Mouse (Mus musculus): Measurements from ENCODE around the gene Kcna10. TPM values are rescaled to one million over a fixed set of nuclear protein-coding genes. Genes with fewer than 3 reads are reported as not detected.
A peak's percentile ranks its signal among the peaks of the same experiment; 100 is the strongest.

The Kcna10 gene
- total RNA-seq (2021), result not detected
- long read RNA-seq, experiment 1, result 0 reads
- long read RNA-seq, experiment 2, result 0 reads

- DNase-seq, result no peak
- intact Hi-C loops (cut with DNase I), result no loop called here
Measured at GRCm38 (mm10) chr3:107182756-107183155, at the start of gene Kcna10. Gene Kcna10 (plus strand): TSS chr3:107183056.

DNA sequence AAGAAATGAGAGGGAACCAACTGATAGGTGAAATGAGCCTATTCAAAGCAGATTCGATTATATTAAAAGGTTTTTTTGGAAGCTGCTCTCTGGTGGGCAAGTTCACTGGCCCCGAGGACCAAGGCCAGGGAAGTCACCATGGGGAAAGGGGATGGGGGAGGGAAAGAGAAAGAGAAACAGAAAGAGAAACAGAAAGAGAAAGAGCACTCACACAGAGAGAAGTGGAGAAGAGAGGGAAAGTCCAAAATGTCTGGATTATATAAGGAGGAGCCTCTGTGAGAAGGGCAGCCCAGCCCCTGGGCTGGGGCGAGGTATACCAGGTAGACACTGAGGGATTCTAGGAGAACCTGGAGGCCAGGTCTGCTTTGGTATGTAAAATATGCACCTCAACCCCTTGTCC is 48.4 kb upstream of the Kcna10 start:
- no peak for DNase-seq
- intact Hi-C loops (cut with DNase I), result no loop called here

DNA sequence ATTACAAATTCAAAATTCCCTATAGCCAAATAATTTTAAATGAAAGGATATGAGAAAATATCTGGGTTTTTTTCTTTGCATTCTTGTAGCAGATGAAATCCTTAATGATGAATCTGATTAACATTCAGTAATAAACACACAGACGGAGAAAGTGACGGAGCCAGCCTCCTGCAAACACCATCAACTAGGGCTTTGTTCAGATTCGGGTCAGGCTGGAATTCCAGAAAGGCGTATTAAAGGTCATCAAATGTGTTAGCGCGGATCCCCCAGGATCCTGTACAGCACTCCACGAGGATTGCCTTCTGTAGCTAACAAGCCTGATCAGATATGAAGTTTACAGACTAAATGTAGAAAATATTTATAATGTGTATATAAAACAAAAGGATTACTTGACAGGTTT is 35.7 kb upstream of the Kcna10 start:
- no peak for DNase-seq
- intact Hi-C loops (cut with DNase I), result no loop called here

GRCm38 (mm10) chr3:107149006-107149405 is 33.9 kb upstream of the Kcna10 start:
- intact Hi-C loops (cut with DNase I), result loop anchor here (2.0 kb wide), 1 partner anchor 54 kb away; no protein-coding TSS in a partner anchor
- DNase-seq, result peak; percentile 35 to 56

DNA sequence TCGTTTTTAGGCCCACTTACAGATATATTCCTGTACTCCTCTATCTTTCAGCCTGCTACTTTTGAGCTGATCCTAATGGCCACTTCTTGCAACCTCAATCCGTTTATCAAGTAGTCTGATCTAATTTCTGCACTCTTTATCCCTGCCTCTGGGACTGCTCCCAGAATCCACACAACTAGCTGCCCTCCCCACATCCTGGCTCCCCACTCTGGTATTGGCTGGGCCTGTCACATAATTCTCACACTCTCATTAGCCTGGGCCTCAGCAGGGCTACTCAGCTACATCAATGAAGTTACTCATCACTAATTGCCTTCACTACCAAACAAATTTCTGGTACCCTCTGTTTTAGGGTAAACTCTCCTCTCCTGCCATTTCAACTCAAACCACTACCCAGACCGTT is 32.4 kb upstream of the Kcna10 start:
- DNase-seq, result no peak
- intact Hi-C loops (cut with DNase I), result no loop called here

GRCm38 (mm10) chr3:107150872-107151540 is 31.9 kb upstream of the Kcna10 start:
- intact Hi-C loops (cut with DNase I), result no loop called here

GRCm38 (mm10) chr3:107153772-107154655 is 28.8 kb upstream of the Kcna10 start:
- intact Hi-C loops (cut with DNase I), result no loop called here
- DNase-seq, result no peak

More at GRCm38 (mm10) chr3:107150872-107151540, 31.9 kb upstream of the Kcna10 start:
- DNase-seq, result no peak

DNA sequence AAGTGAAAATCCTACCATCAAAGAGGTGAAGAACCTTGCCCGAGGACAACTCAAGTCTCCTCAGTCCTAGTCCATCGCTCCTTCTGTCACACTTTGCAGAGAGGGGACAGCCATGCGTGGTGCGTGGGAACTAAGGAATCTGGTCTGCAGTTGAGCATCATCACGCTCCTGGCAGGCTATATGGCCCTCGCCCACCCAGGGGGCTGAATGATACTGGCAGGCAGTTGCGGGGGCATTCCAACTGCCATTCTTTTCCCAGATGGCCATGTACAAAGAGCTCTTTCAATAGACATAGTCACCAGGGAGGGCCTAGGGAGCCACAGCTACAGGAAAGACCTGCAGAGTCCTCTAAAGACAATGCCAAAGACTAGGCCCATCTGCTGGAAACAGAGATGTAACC is 24.0 kb upstream of the Kcna10 start:
- DNase-seq, result no peak
- intact Hi-C loops (cut with DNase I), result no loop called here

DNA sequence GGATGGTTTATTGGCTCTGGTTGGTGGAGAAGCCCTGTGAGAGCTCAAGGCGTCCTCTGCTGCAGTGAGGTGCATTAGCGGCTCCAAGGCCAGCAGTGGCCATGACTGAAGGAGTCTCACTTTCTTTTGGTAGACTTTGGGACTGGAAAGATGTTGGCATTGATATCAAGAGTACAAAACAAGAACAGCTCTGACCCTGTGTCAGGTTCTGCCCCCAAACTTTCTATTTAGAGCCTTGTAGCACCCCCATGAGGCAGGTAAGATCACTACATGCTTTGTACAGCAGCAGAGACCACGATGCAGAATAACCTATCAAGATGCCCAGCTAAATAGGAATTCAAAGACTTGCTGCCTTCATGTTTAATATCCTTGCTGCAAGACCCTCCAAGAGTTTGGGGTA is 23.4 kb upstream of the Kcna10 start:
- peak in 1 of 2 experiments; percentile 10 for DNase-seq
- intact Hi-C loops (cut with DNase I), result no loop called here

- intact Hi-C loops (cut with DNase I), result no loop called here
- peak; percentile 14 to 35 for DNase-seq
Measured at GRCm38 (mm10) chr3:107159859-107160324, 23.0 kb upstream of the Kcna10 start.

GRCm38 (mm10) chr3:107162741-107163140 is 20.1 kb upstream of the Kcna10 start:
- intact Hi-C loops (cut with DNase I), result no loop called here
- DNase-seq, result no peak

- intact Hi-C loops (cut with DNase I), result no loop called here
- no peak for DNase-seq
Measured at GRCm38 (mm10) chr3:107169552-107169951, 13.3 kb upstream of the Kcna10 start.

DNA sequence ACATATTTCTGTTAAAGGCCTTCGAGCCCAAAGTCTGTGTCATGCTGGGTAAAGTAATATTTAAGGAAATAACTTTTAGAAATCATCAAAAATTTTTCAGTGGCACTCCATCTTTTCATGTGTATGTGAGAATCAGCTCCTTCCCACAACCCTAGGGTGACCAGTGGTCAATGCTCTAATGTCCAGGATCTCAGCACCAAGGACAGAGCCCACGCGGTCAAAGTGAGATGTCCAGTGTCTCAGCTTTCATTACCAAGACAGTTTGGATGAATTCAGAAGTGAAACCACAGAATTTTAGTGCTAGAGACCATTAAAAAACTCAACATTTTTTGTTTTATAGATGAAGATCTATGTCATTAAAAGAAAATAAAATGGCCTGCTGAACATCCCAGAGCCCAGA is 10.9 kb upstream of the Kcna10 start:
- intact Hi-C loops (cut with DNase I), result no loop called here

DNA sequence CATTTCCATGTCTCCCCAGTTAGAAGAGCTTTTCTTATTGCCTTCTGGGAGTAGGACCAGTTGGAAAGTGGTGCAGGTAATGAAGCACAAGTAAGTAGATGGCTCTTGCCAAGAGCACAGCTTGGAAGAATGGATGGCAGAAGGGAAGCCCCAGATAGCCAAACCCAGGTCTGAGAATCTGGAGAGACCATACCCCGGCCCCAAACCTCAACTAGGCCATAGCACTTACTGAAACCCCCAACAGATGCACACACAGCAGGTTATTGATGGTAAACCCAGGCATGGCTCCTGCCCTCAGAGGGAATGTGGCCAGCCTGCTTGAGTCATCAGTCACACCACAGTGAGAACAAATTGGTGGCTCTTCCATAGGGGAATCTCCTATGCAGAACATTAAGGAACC is 10.3 kb upstream of the Kcna10 start:
- intact Hi-C loops (cut with DNase I), result no loop called here
- no peak for DNase-seq

More for the DNA sequence above, 10.9 kb upstream of the Kcna10 start:
- no peak for DNase-seq

GRCm38 (mm10) chr3:107175486-107175885 is 7.4 kb upstream of the Kcna10 start:
- peak; percentile 41 to 65 for DNase-seq

DNA sequence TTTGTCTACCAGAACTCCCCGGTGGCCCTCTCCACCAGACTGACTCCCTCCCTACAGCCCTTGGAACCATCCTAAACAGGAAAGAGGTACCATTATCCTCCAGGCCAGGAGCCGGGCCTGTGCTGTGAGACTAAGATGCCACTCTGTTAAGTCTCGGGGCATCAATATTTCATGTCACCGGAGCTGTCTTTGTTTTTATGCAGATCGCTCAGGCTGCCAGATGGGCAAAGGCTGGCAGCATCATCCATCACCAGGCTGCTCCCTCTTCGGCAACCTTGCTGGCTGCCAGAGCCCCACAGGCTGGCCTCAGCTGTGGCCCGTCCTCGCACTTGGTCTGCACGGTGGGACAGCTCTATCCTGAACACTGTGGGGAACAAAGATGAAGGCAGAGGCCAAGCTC is 6.4 kb upstream of the Kcna10 start:
- intact Hi-C loops (cut with DNase I), result no loop called here
- no peak for DNase-seq

More at GRCm38 (mm10) chr3:107175486-107175885, 7.4 kb upstream of the Kcna10 start:
- intact Hi-C loops (cut with DNase I), result no loop called here

- intact Hi-C loops (cut with DNase I), result no loop called here
- DNase-seq, result no peak
Measured at GRCm38 (mm10) chr3:107180860-107181259, 2.0 kb upstream of the Kcna10 start.

- intact Hi-C loops (cut with DNase I), result no loop called here
- peak; percentile 40 to 65 for DNase-seq
Measured at GRCm38 (mm10) chr3:107183178-107183577, 322 bp downstream of the Kcna10 start.

DNA sequence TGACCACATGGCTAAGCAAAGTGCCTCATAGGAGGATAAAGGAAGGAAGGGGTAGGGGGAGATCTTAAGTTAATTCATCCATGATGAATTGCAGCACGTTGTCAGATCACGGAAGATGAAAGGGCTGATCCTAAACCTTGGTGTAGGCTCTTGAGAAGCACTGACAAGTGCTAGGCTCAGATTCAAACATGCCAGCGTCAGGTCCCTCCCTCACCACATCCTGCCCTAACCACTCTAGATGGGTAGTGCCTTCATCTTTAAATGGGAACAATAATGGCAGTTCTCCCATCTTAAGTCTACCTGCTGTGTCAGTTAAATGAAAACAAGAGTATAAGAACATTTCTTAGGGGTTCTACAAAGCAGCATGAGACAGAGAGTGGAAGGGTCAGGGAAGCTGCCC is 2.7 kb downstream of the Kcna10 start:
- no peak for DNase-seq
- intact Hi-C loops (cut with DNase I), result loop anchor here (5.0 kb wide), 1 partner anchor 283 kb away; no protein-coding TSS in a partner anchor

- intact Hi-C loops (cut with DNase I), result loop anchor here (5.0 kb wide), 1 partner anchor 285 kb away; no protein-coding TSS in a partner anchor
- DNase-seq, result no peak
Measured at GRCm38 (mm10) chr3:107187022-107187421, 4.2 kb downstream of the Kcna10 start.

GRCm38 (mm10) chr3:107188226-107188899 is 5.5 kb downstream of the Kcna10 start:
- peak; percentile 27 to 56 for DNase-seq

More at GRCm38 (mm10) chr3:107188226-107188899, 5.5 kb downstream of the Kcna10 start:
- intact Hi-C loops (cut with DNase I), result loop anchor here (1.0 to 5.0 kb wide), 2 partner anchors 94 to 286 kb away; no protein-coding TSS in a partner anchor

All from heart, postnatal 14 days (tissue).